Mouse (Mus musculus) liver, embryonic 13.5 days (tissue): ENCODE measurements around the gene Sclt1. TPM values are rescaled to one million over a fixed set of nuclear protein-coding genes. Genes with fewer than 3 reads are reported as not detected.

Source experiments
- ATAC-seq: fragments of 200-750 bp; cut with Nextera tagmentation; 2 replicates; pipeline ENCODE4 v1.8.0; 2017; ENCODE audit warnings: low read depth, mild to moderate bottlenecking, moderate number of reproducible peaks, moderate library complexity
- DNase-seq: peaks from one replicate; pipeline ENCODE4 v3.0.0; 2022
- H3K27ac ChIP-seq: fragments of 300-500 bp; sonication (generic); 2 replicates; pipeline ENCODE4 v1.5.1; 2015; ENCODE audit warnings: moderate library complexity, mild to moderate bottlenecking, inconsistent platforms
- H3K27me3 ChIP-seq: fragments of 300-500 bp; sonication (generic); 2 replicates; pipeline ENCODE4 v1.6.1; 2015; ENCODE audit warnings: mild to moderate bottlenecking, inconsistent platforms
- H3K36me3 ChIP-seq: fragments of 300-500 bp; sonication (generic); 2 replicates; pipeline ENCODE4 v1.6.1; 2015; ENCODE audit warnings: mild to moderate bottlenecking, inconsistent platforms
- H3K4me1 ChIP-seq: fragments of 300-500 bp; sonication (generic); replicated peaks from 2 replicates; pipeline ENCODE4 v1.6.1; 2015; ENCODE audit warnings: inconsistent platforms
- H3K4me2 ChIP-seq: fragments of 300-500 bp; sonication (generic); 2 replicates; pipeline ENCODE4 v1.6.1; 2015; ENCODE audit warnings: inconsistent platforms, mild to moderate bottlenecking, moderate library complexity
- H3K4me3 ChIP-seq: fragments of 300-500 bp; sonication (generic); replicated peaks from 2 replicates; pipeline ENCODE4 v1.5.1; 2015; ENCODE audit warnings: mild to moderate bottlenecking, inconsistent platforms
- H3K9ac ChIP-seq: fragments of 300-500 bp; sonication (generic); 2 replicates; pipeline ENCODE4 v1.6.1; 2015; ENCODE audit warnings: mild to moderate bottlenecking, inconsistent platforms
- H3K9me3 ChIP-seq: fragments of 300-500 bp; sonication (generic); replicated peaks from 2 replicates; pipeline ENCODE4 v1.6.1; 2016; ENCODE audit warnings: inconsistent platforms
- WGBS: fragments of 180-500 bp; shearing (Covaris S2); methylation state at CpG from one replicate; pipeline ENCODE4 v1.1.7; 2015; ENCODE audit not compliant: insufficient replicate concordance; 5-methylcytosine and 5-hydroxymethylcytosine counted together
- polyA plus RNA-seq: library from polyadenylated mRNA; unstranded; fragments of >200 nt; fragmentation: Nextera tagmentation; extraction: Ambion mirVana; gene quantifications from 2 replicates; pipeline ENCODE4 v1.2.1, GENCODE M21; 2015

Sclt1 gene
- polyA plus RNA-seq, 1 experiment from 2014 or later: 6.1 TPM

DNA sequence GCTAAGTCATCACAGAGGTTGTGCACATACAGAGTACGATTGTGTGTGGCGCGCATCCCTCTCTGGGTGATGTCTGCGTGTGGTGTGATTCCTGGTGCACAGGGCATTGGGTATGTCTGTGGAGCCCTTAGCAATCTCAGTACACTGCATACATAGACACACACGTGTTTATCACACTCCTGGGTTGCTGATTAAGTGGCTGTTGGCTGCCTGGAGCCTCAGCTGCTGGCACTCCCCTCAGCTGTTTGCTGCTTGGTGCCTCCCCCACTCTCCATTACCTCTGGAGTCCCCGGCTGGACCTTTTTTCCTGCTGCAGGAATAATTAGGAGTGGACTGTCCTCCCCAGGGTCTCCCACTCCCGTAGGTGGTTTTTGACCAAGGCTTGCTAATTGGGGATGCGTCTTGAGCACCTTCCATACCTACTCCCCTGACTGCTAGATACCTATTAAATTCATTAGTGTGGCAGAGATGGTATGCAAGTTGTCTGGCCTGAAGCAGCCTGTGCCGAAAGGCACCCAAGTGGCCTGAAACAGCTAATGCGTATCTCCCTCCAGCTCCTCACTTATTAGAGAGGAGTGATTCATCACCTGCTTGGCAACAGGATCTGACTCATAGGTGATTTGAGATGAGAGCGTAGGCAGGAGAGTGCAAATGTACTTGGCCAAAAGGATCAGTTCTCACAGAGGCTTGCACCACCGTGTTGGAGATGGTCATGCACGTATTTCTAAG is 136.5 kb downstream of the Sclt1 start:
- ATAC-seq (peak; percentile 29; the same call in 1 of the 2 replicates), DNase-seq (no peak)
- Histone ChIP-seq H3K9ac (no peak overlapping the region), H3K4me1 (no peaks in the 10 kb centered on the region), H3K36me3 (peaks cover 81% of the 10 kb centered on the region), H3K9me3 (no peaks in the 10 kb centered on the region), H3K27me3 (no peaks in the 10 kb centered on the region), H3K4me3 (no peak overlapping the region), H3K4me2 (no peak overlapping the region), H3K27ac (no peak overlapping the region)
- WGBS: 83% methylated on average over 13 of the region's 13 CpGs

- Histone ChIP-seq H3K27ac (no peak overlapping the region), H3K36me3 (peaks cover 79% of the 10 kb centered on the region), H3K4me1 (no peaks in the 10 kb centered on the region), H3K4me2 (no peak overlapping the region), H3K27me3 (no peaks in the 10 kb centered on the region), H3K9me3 (no peaks in the 10 kb centered on the region), H3K9ac (no peak overlapping the region), H3K4me3 (no peak overlapping the region)
- ATAC-seq (no peak), DNase-seq (no peak)
- WGBS: 68% methylated on average over 12 of the region's 12 CpGs
Measured at GRCm38 (mm10) chr3:41604629-41605321, 137.5 kb downstream of the Sclt1 start.

DNA sequence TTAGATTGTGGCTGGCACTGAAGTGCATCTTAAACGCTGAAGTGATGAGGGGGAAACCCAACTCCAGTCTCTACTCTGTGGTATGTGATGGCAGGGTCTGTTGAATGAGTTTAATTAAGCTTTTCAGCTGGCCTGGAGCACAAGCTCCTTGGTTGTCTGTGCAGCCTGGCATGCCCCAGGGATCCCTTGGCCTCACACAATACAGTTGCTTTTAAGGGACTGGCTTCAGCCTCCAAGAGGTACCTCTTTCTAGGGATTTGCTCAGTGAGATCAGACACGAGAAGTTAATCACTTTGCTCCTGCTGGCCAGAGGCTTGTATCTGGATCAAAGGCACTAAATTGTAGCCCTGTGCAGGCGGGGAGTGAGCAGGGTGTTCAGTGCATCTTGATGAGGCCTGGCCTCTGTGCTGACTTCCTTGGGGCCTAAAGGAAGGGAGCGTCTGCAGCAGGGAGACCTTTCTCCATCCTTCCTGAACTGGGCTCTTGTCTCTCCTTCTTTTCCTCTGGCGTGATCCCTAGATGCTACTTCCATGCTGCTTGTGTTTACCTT is 138.8 kb downstream of the Sclt1 start:
- Histone ChIP-seq H3K4me1 (no peaks in the 10 kb centered on the region), H3K4me2 (no peak overlapping the region), H3K27ac (no peak overlapping the region), H3K9ac (no peak overlapping the region), H3K27me3 (no peaks in the 10 kb centered on the region), H3K4me3 (no peak overlapping the region), H3K36me3 (peaks cover 85% of the 10 kb centered on the region), H3K9me3 (no peaks in the 10 kb centered on the region)
- no peak for ATAC-seq
- no peak for DNase-seq
- 69% methylated on average over 5 of the region's 5 CpGs for WGBS

GRCm38 (mm10) chr3:41602933-41603332 is 139.4 kb downstream of the Sclt1 start:
- H3K36me3 ChIP-seq: peaks cover 91% of the 10 kb centered on the region
- H3K4me2 ChIP-seq: no peak overlapping the region
- no peaks in the 10 kb centered on the region for H3K9me3 ChIP-seq
- WGBS: 78% methylated on average over 10 of the region's 10 CpGs
- H3K27me3 ChIP-seq: no peaks in the 10 kb centered on the region
- H3K4me3 ChIP-seq: no peak overlapping the region
- no peak for ATAC-seq
- H3K27ac ChIP-seq: no peak overlapping the region
- H3K4me1 ChIP-seq: no peaks in the 10 kb centered on the region
- no peak for DNase-seq
- no peak overlapping the region for H3K9ac ChIP-seq

- no peak for ATAC-seq
- H3K27ac ChIP-seq: no peak overlapping the region
- H3K36me3 ChIP-seq: peaks cover 94% of the 10 kb centered on the region
- no peak overlapping the region for H3K4me2 ChIP-seq
- no peak overlapping the region for H3K9ac ChIP-seq
- H3K27me3 ChIP-seq: no peaks in the 10 kb centered on the region
- H3K4me1 ChIP-seq: peaks cover 10% of the 10 kb centered on the region
- no peak overlapping the region for H3K4me3 ChIP-seq
- H3K9me3 ChIP-seq: no peaks in the 10 kb centered on the region
- DNase-seq: no peak
- 76% methylated on average over 9 of the region's 9 CpGs for WGBS
Measured at GRCm38 (mm10) chr3:41601226-41602020, 140.9 kb downstream of the Sclt1 start.

GRCm38 (mm10) chr3:41599806-41600589 is 142.3 kb downstream of the Sclt1 start:
- no peak overlapping the region for H3K9ac ChIP-seq
- no peaks in the 10 kb centered on the region for H3K9me3 ChIP-seq
- H3K27ac ChIP-seq: no peak overlapping the region
- no peak overlapping the region for H3K4me2 ChIP-seq
- no peak overlapping the region for H3K4me3 ChIP-seq
- ATAC-seq (peak; percentile 62), DNase-seq (no peak)
- 89% methylated on average over 14 of the region's 14 CpGs for WGBS
- peaks cover 94% of the 10 kb centered on the region for H3K36me3 ChIP-seq
- no peaks in the 10 kb centered on the region for H3K27me3 ChIP-seq
- H3K4me1 ChIP-seq: peaks cover 12% of the 10 kb centered on the region

DNA sequence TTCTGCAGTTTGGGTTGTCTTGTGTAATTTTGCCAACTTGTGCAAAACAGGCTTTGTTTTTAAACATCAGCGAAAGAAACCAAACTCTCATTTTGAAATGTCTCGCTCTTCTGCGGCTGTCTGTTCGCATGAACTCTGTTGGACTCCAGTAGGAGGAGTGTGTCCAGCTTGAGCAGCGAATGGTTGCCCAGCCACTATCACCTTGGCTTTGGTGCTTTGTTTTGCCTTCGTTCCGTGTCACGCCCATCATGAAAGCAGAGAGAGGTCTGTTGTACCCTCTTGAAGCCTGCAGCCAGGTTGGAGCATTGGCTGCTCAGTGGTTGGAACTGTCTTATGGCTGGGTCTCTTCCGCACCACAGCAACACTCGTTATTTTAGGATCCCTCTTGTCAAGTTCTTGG is 143.1 kb downstream of the Sclt1 start:
- DNase-seq: no peak
- H3K4me2 ChIP-seq: no peak overlapping the region
- peaks cover 94% of the 10 kb centered on the region for H3K36me3 ChIP-seq
- no peak overlapping the region for H3K4me3 ChIP-seq
- ATAC-seq: no peak
- H3K27me3 ChIP-seq: no peaks in the 10 kb centered on the region
- H3K9me3 ChIP-seq: no peaks in the 10 kb centered on the region
- no peak overlapping the region for H3K27ac ChIP-seq
- no peak overlapping the region for H3K9ac ChIP-seq
- peaks cover 12% of the 10 kb centered on the region for H3K4me1 ChIP-seq
- 87% methylated on average over 10 of the region's 10 CpGs for WGBS

DNA sequence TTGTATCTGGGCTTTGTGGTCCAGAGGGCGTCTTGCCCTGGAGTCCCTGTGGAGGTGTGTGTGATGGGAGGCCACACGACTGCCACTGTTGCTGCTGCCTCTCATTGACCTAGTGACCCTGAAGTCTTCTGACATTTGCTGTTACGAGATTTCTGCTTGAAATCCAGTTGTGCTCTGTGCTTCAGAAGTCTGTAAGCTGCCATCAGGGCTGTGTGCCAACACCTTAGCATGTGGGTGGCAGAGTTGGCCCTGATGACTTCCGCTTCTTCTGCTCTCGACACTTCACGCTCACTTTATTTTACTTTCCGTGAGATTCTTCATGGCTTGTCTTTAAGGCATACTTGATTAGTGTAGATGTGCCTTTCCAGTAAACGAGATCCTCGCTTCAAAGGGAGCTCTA is 143.9 kb downstream of the Sclt1 start:
- Histone ChIP-seq H3K27ac (no peak overlapping the region), H3K4me1 (peaks cover 12% of the 10 kb centered on the region), H3K9ac (no peak overlapping the region), H3K4me2 (no peak overlapping the region), H3K36me3 (peaks cover 94% of the 10 kb centered on the region), H3K4me3 (no peak overlapping the region), H3K27me3 (no peaks in the 10 kb centered on the region), H3K9me3 (no peaks in the 10 kb centered on the region)
- WGBS: 84% methylated on average over 9 of the region's 9 CpGs
- DNase-seq (no peak), ATAC-seq (no peak)

- no peaks in the 10 kb centered on the region for H3K27me3 ChIP-seq
- no peak overlapping the region for H3K9ac ChIP-seq
- H3K27ac ChIP-seq: no peak overlapping the region
- peaks cover 95% of the 10 kb centered on the region for H3K36me3 ChIP-seq
- peaks cover 12% of the 10 kb centered on the region for H3K4me1 ChIP-seq
- no peak for DNase-seq
- no peak overlapping the region for H3K4me2 ChIP-seq
- ATAC-seq: peak; percentile 73
- no peaks in the 10 kb centered on the region for H3K9me3 ChIP-seq
- no peak overlapping the region for H3K4me3 ChIP-seq
- WGBS: 73% methylated on average over 8 of the region's 8 CpGs
Measured at GRCm38 (mm10) chr3:41597036-41597435, 145.3 kb downstream of the Sclt1 start.

DNA sequence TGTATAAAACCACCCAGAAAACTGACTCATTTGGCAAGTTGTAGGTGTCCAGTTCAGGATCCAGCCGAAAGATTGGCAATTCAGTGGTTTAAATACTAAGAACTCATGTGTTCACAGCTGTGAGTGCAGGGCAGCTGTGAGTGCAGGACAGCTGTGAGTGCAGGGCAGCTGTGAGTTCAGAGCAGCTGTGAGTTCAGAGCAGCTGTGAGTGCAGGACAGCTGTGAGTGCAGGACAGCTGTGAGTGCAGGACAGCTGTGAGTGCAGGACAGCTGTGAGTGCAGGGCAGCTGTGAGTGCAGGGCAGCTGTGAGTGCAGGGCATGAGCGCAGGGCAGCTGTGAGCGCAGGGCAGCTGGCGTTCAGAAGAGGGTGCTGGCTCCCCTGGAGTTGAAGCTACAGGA is 147.3 kb downstream of the Sclt1 start:
- H3K4me2 ChIP-seq: no peak overlapping the region
- H3K4me1 ChIP-seq: peaks cover 16% of the 10 kb centered on the region
- H3K27me3 ChIP-seq: no peaks in the 10 kb centered on the region
- no peaks in the 10 kb centered on the region for H3K9me3 ChIP-seq
- no peak overlapping the region for H3K9ac ChIP-seq
- DNase-seq: no peak
- ATAC-seq: no peak
- no peak overlapping the region for H3K4me3 ChIP-seq
- 90% methylated on average over 4 of the region's 4 CpGs for WGBS
- H3K36me3 ChIP-seq: peaks cover 99% of the 10 kb centered on the region
- H3K27ac ChIP-seq: no peak overlapping the region; the same call in 1 of the 2 replicates
